Mouse (Mus musculus) small intestine, adult 2 months (tissue): ENCODE results near the gene Dennd1b.

Source experiments
- CTCF ChIP-seq: fragments of 200-500 bp; IDR thresholded peaks from 2 replicates; pipeline ENCODE4 v1.5.1; 2012; ENCODE audit warnings: low read depth, mild to moderate bottlenecking, control low read depth, inconsistent platforms, low read length, moderate library complexity, mixed read lengths; ENCODE audit not compliant: insufficient replicate concordance, insufficient read length; ENCODE audit errors: extremely low read depth
- POLR2A ChIP-seq: fragments of 200-500 bp; IDR thresholded peaks from 2 replicates; pipeline ENCODE4 v1.6.1; 2012; ENCODE audit warnings: low read depth, mild to moderate bottlenecking, control low read depth, inconsistent platforms, low read length, moderate library complexity

DNA sequence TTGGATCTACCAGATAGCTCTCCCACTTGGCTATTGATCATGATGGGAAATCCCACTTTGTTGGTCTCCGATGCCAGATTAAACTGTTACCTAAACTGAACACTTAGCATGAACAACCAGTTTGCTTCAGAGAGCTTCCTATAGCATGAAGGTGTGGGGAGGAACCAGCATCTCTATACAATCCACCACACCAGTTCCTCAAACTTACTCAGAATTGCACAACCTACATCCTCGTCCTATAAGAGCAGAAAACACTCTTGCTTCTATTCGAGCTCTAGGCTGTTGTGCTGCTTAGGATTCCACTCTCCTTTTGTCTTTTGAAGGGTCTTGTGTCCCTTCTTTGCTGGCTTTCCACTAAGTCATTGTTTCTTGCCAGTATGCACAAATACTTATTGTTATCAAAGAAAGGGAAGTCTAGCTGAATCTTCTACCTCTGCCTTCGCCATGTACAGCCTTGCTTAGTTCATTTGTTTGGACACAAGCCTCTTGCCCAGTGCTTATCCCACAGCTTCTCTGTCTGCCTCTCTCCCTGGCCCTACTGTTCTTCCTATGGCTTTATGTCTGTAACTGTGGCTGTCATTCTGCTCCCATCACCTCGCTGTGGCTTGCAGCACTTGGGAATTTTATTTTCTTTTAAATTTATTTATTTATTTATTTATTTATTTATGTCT is 52.0 kb downstream of the Dennd1b start:
- TF ChIP-seq POLR2A (no peak), CTCF (no peak)
